ENCODE assay signal across 17 mouse cellular contexts in the genomic region with DNA sequence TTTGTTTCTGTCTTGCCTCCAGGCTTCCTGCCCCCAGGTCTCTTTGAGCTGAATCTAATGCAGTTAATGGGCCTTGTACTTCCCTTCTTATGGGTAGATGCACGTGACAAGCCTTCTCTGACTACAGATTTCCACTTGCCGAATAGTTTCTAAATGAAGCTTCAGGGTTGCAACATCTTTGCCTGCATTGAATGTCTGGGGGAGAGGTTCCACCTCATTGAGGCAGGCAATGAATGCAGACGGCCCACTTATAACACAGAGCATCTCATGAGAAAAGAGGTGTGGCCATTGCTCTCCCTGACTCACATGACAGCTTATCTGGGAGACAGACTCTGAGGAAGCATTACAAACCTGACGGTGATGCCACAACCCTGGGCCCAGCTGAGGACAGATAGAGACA.
DNase-seq lines count a peak whose midpoint lies in the region; ATAC-seq and TF ChIP-seq lines count a peak whose summit lies in the region.
"Had no signal": no experiment of that assay in that cellular context is flagged by ENCODE, and none has a peak within 500 bp of the region (broad histone marks: within the 10 kb centered on the region; RNA-seq: fewer than 3 reads in every experiment).

No protein-coding gene starts in this region.

- H3K4me2 ChIP-seq in liver, postnatal 0 days (ENCODE audit: low read depth, low read length): no peak overlapping the region
- no peak overlapping the region for H3K4me2 ChIP-seq in liver, embryonic 12.5 days
- H3K4me2 ChIP-seq: embryonic facial prominence, embryonic 15.5 days; heart, embryonic 13.5 days; stomach, embryonic 15.5 days had no signal

- no peak overlapping the region for H3K9ac ChIP-seq in liver, postnatal 0 days (replicated peaks)
- H3K9ac ChIP-seq in liver, embryonic 12.5 days: no peak overlapping the region
- no peak overlapping the region for H3K9ac ChIP-seq in MEL (ENCODE audit: control insufficient read depth, low read depth, low read length, poor library complexity, severe bottlenecking)
- H3K9ac ChIP-seq: embryonic facial prominence, embryonic 15.5 days; heart, embryonic 13.5 days; stomach, embryonic 15.5 days had no signal

- H3K27me3 ChIP-seq in liver, postnatal 0 days (ENCODE audit: insufficient read depth, low read length): no peaks in the 10 kb centered on the region
- H3K27me3 ChIP-seq in liver, embryonic 12.5 days (replicated peaks): no peaks in the 10 kb centered on the region
- H3K27me3 ChIP-seq in MEL (ENCODE audit: control insufficient read depth in 1 of 2, insufficient read depth in 2 of 2, low read length in 2 of 2): no peaks in the 10 kb centered on the region
- H3K27me3 ChIP-seq: embryonic facial prominence, embryonic 15.5 days; heart, embryonic 13.5 days; stomach, embryonic 15.5 days had no signal

- H3K27ac ChIP-seq in liver, postnatal 0 days (ENCODE audit: low read depth): no peak overlapping the region
- H3K27ac ChIP-seq in liver, embryonic 12.5 days: no peak overlapping the region
- no peak overlapping the region for H3K27ac ChIP-seq in MEL (ENCODE audit: control insufficient read depth, low read depth, low read length)
- H3K27ac ChIP-seq: embryonic facial prominence, embryonic 15.5 days; heart, embryonic 13.5 days; limb, embryonic 10.5 days; stomach, embryonic 15.5 days had no signal

- TF ChIP-seq CTCF in liver, postnatal 0 days (IDR thresholded peaks at IDR 0.05; ENCODE audit: low read depth): no peak
- no peak for TF ChIP-seq CTCF in MEL (IDR thresholded peaks at IDR 0.05 in 2 of 3, conservative IDR thresholded peaks at IDR 0.05 in 1 of 3; ENCODE audit: control insufficient read depth in 1 of 3, insufficient read depth in 1 of 3, low read depth in 2 of 3, low read length in 3 of 3, poor library complexity in 1 of 3, severe bottlenecking in 1 of 3)

- no peak for TF ChIP-seq EP300 in liver, postnatal 0 days (IDR thresholded peaks at IDR 0.05; ENCODE audit: low read depth)
- no peak; a peak in 1 of 4 replicates for TF ChIP-seq EP300 in MEL (IDR thresholded peaks at IDR 0.05; ENCODE audit: low read depth in 1 of 2, low read length in 2 of 2)

- H3K4me3 ChIP-seq in liver, postnatal 0 days (ENCODE audit: low read depth, low read length): no peak overlapping the region
- H3K4me3 ChIP-seq in liver, embryonic 12.5 days: no peak overlapping the region
- no peak overlapping the region for H3K4me3 ChIP-seq in MEL (ENCODE audit: control insufficient read depth in 1 of 2, insufficient read depth in 1 of 2, low read depth in 2 of 2, low read length in 2 of 2)
- H3K4me3 ChIP-seq: embryonic facial prominence, embryonic 15.5 days; heart, embryonic 13.5 days; limb, embryonic 10.5 days; stomach, embryonic 15.5 days had no signal

- no peak for DNase-seq in liver, postnatal 0 days
- DNase-seq in MEL (ENCODE audit: low read depth, low spot score): peak; percentile 52
- DNase-seq in naive thymus-derived CD4-positive, alpha-beta T cell, adult 2 months (ENCODE audit: low read depth): peak; percentile 18
- no peak for DNase-seq in spleen, adult 18-20 months
- no peak for DNase-seq in kidney, postnatal 25 days
- DNase-seq: cerebellum, postnatal 25 days; gastrocnemius, postnatal 10 days; kidney, adult 8-10 months; right cerebral cortex, postnatal 4 days; thymus, postnatal 36 days had no signal

- WGBS in liver, postnatal 0 days (ENCODE audit: insufficient replicate concordance): 37% methylated on average over 4 of the region's 4 CpGs
- WGBS in liver, embryonic 12.5 days (ENCODE audit: insufficient replicate concordance): 34% methylated on average over 4 of the region's 4 CpGs

- no peaks in the 10 kb centered on the region for H3K9me3 ChIP-seq in liver, postnatal 0 days (ENCODE audit: low read length)
- H3K9me3 ChIP-seq in liver, embryonic 12.5 days (replicated peaks): no peaks in the 10 kb centered on the region
- H3K9me3 ChIP-seq in MEL (replicated peaks; ENCODE audit: insufficient read depth, low read length): no peaks in the 10 kb centered on the region
- H3K9me3 ChIP-seq: embryonic facial prominence, embryonic 15.5 days; heart, embryonic 13.5 days; limb, embryonic 10.5 days; stomach, embryonic 15.5 days had no signal

- ATAC-seq in liver, postnatal 0 days: peak; percentile 47
- ATAC-seq in liver, embryonic 12.5 days: no peak
- peak; percentile 97 for ATAC-seq in granulocyte monocyte progenitor cell, adult 5-6 weeks (replicated peaks; ENCODE audit: poor library complexity, severe bottlenecking)
- ATAC-seq: forebrain, embryonic 14.5 days had no signal

- TF ChIP-seq RAD21 in MEL (IDR thresholded peaks at IDR 0.05; ENCODE audit: low read depth, low read length): no peak

- H3K79me2 ChIP-seq in MEL (ENCODE audit: control insufficient read depth, insufficient read depth, low read length, poor library complexity): no peaks in the 10 kb centered on the region

- no peaks in the 10 kb centered on the region for H3K36me3 ChIP-seq in liver, postnatal 0 days (replicated peaks; ENCODE audit: insufficient read depth, low read length)
- no peaks in the 10 kb centered on the region for H3K36me3 ChIP-seq in liver, embryonic 12.5 days
- H3K36me3 ChIP-seq in MEL (ENCODE audit: control insufficient read depth in 1 of 2, insufficient read depth in 2 of 2, low read length in 2 of 2): no peaks in the 10 kb centered on the region
- H3K36me3 ChIP-seq: embryonic facial prominence, embryonic 15.5 days; heart, embryonic 13.5 days; limb, embryonic 10.5 days; stomach, embryonic 15.5 days had no signal

- no peak for TF ChIP-seq POLR2A in MEL (IDR thresholded peaks at IDR 0.05; ENCODE audit: control insufficient read depth in 1 of 2, insufficient read depth in 1 of 2, low read depth in 1 of 2, low read length in 2 of 2, poor library complexity in 1 of 2)

- H3K4me1 ChIP-seq in liver, postnatal 0 days (ENCODE audit: insufficient read depth): peaks cover 12% of the 10 kb centered on the region
- no peaks in the 10 kb centered on the region for H3K4me1 ChIP-seq in liver, embryonic 12.5 days
- 0 out of 4 replicates have a peak, but pooled peaks cover 0 to 7% of the 10 kb centered on the region in 2 experiments for H3K4me1 ChIP-seq in MEL (ENCODE audit: control insufficient read depth in 1 of 2, insufficient read depth in 2 of 2, low read length in 2 of 2)
- H3K4me1 ChIP-seq: embryonic facial prominence, embryonic 15.5 days; heart, embryonic 13.5 days; limb, embryonic 10.5 days; stomach, embryonic 15.5 days had no signal

TF ChIP-seq in MEL, 35 proteins besides CTCF, POLR2A, EP300 and RAD21:
- TF ChIP-seq USF1 (IDR thresholded peaks at IDR 0.05; ENCODE audit: low read depth, low read length) (peak; percentile 52; the same call in 1 of the 2 replicates), BHLHE40 (IDR thresholded peaks at IDR 0.05; ENCODE audit: borderline replicate concordance, low read depth, low read length) (peak; percentile 77), ZKSCAN1 (IDR thresholded peaks at IDR 0.05; ENCODE audit: low read depth, low read length) (no peak), GATA1 (IDR thresholded peaks at IDR 0.05; ENCODE audit: low read depth, low read length) (peak; percentile 28; the same call in 1 of the 2 replicates), KAT2A (conservative IDR thresholded peaks at IDR 0.05; ENCODE audit: low read depth, low read length) (no peak), ZMIZ1 (IDR thresholded peaks at IDR 0.05; ENCODE audit: low read depth, low read length) (no peak)

Comparison
In these comparisons a context has a peak if more than half of its experiments do, and no peak if none do; other contexts are left out.
1. DNase-seq: peak in MEL (single experiment) and naive thymus-derived CD4-positive, alpha-beta T cell, adult 2 months (single experiment); none in liver, postnatal 0 days (single experiment), spleen, adult 18-20 months (0 of 2) and kidney, postnatal 25 days (0 of 2).